Mouse (Mus musculus) liver, embryonic 18 days (tissue): ENCODE results near the gene Gmds. TPM values are rescaled to one million over a fixed set of nuclear protein-coding genes. Genes with fewer than 3 reads are reported as not detected.

Source experiments
- polyA plus RNA-seq: library from polyadenylated mRNA; depleted of rRNA; stranded (reverse); fragments of >200 nt; gene quantifications from 2 replicates; pipeline ENCODE4 v1.2.3, GENCODE M21; 2012; rRNA removed

Gmds gene
- polyA plus RNA-seq, result 5.3 and 5.4 TPM in 2 replicates

GRCm38 (mm10) chr13:32338513-32339365, at the start of gene Gmds:
Gene Gmds, minus strand, starts transcription at chr13:32338740.

GRCm38 (mm10) chr13:31806428-31806832, 532.1 kb downstream of the Gmds start, which contains the start of gene Foxc1:
Gene Foxc1, plus strand, starts transcription at chr13:31806633.

